Mouse (Mus musculus): ENCODE data around the gene Tepp. TPM values are rescaled to one million over a fixed set of nuclear protein-coding genes. Genes with fewer than 3 reads are reported as not detected.

Tepp gene
- total and polyA plus RNA-seq, 2 experiments from 2014 or later = not detected

GRCm38 (mm10) chr8:95323201-95323600 lies 12.8 kb downstream of the Tepp start:
- Histone ChIP-seq H3K4me1 (ENCODE audit: control insufficient read depth, insufficient read depth) (peaks cover 6% of the 10 kb centered on the region; the same call in 1 of the 2 replicates), H3K27ac (ENCODE audit: low read depth) (no peak overlapping the region), H3K36me3 (replicated peaks; ENCODE audit: control insufficient read depth, insufficient read depth, low read length) (peaks cover 27% of the 10 kb centered on the region), H3K4me2 (ENCODE audit: low read depth, low read length) (no peak overlapping the region), H3K9me3 (replicated peaks; ENCODE audit: control insufficient read depth, low read length) (no peaks in the 10 kb centered on the region), H3K4me3 (ENCODE audit: low read depth, low read length) (no peak overlapping the region), H3K27me3 (ENCODE audit: control insufficient read depth, insufficient read depth, low read length) (no peaks in the 10 kb centered on the region), H3K9ac (replicated peaks; ENCODE audit: low read depth, low read length) (no peak overlapping the region)
- 49% methylated on average over 3 of the region's 3 CpGs for WGBS
- no peak for TF ChIP-seq CTCF (IDR thresholded peaks at IDR 0.05; ENCODE audit: low read depth)
- no peak for TF ChIP-seq EP300 (IDR thresholded peaks at IDR 0.05; ENCODE audit: low read depth)
- ATAC-seq (ENCODE audit: insufficient read depth, low read depth) (no peak), DNase-seq (ENCODE audit: low spot score) (no peak)

- Histone ChIP-seq H3K4me3 (ENCODE audit: low read depth, low read length) (no peak overlapping the region), H3K27ac (ENCODE audit: low read depth) (0 out of 2 replicates have a peak overlapping the region, but pooled peaks have one; percentile 11), H3K9ac (replicated peaks; ENCODE audit: low read depth, low read length) (no peak overlapping the region), H3K27me3 (ENCODE audit: control insufficient read depth, insufficient read depth, low read length) (no peaks in the 10 kb centered on the region), H3K9me3 (replicated peaks; ENCODE audit: control insufficient read depth, low read length) (no peaks in the 10 kb centered on the region), H3K36me3 (replicated peaks; ENCODE audit: control insufficient read depth, insufficient read depth, low read length) (peaks cover 39% of the 10 kb centered on the region), H3K4me2 (ENCODE audit: low read depth, low read length) (no peak overlapping the region), H3K4me1 (ENCODE audit: control insufficient read depth, insufficient read depth) (peaks cover 6% of the 10 kb centered on the region; the same call in 1 of the 2 replicates)
- no peak for TF ChIP-seq EP300 (IDR thresholded peaks at IDR 0.05; ENCODE audit: low read depth)
- WGBS = 42% methylated on average over 5 of the region's 5 CpGs
- DNase-seq (ENCODE audit: low spot score) (no peak), ATAC-seq (ENCODE audit: insufficient read depth, low read depth) (no peak)
Observed at GRCm38 (mm10) chr8:95324646-95325045, 14.3 kb downstream of the Tepp start.

GRCm38 (mm10) chr8:95326822-95327221 lies 16.5 kb downstream of the Tepp start:
- DNase-seq (ENCODE audit: low spot score) = no peak
- peaks cover 15% of the 10 kb centered on the region for H3K4me1 ChIP-seq (ENCODE audit: control insufficient read depth, insufficient read depth)
- no peak overlapping the region for H3K27ac ChIP-seq (ENCODE audit: low read depth)
- H3K4me3 ChIP-seq (ENCODE audit: low read depth, low read length) = no peak overlapping the region
- WGBS = 59% methylated on average over 5 of the region's 5 CpGs
- no peaks in the 10 kb centered on the region for H3K27me3 ChIP-seq (ENCODE audit: control insufficient read depth, insufficient read depth, low read length)
- no peak for ATAC-seq (ENCODE audit: insufficient read depth, low read depth)
- no peaks in the 10 kb centered on the region for H3K9me3 ChIP-seq (replicated peaks; ENCODE audit: control insufficient read depth, low read length)
- TF ChIP-seq EP300 (IDR thresholded peaks at IDR 0.05; ENCODE audit: low read depth) (no peak), CTCF (IDR thresholded peaks at IDR 0.05; ENCODE audit: low read depth) (no peak)
- H3K36me3 ChIP-seq (replicated peaks; ENCODE audit: control insufficient read depth, insufficient read depth, low read length) = peaks cover 39% of the 10 kb centered on the region
- no peak overlapping the region for H3K4me2 ChIP-seq (ENCODE audit: low read depth, low read length)
- no peak overlapping the region for H3K9ac ChIP-seq (replicated peaks; ENCODE audit: low read depth, low read length)

GRCm38 (mm10) chr8:95327866-95328465 lies 17.6 kb downstream of the Tepp start:
- DNase-seq (ENCODE audit: low spot score) = no peak
- Histone ChIP-seq H3K27me3 (ENCODE audit: control insufficient read depth, insufficient read depth, low read length) (no peaks in the 10 kb centered on the region), H3K4me3 (ENCODE audit: low read depth, low read length) (no peak overlapping the region), H3K9me3 (replicated peaks; ENCODE audit: control insufficient read depth, low read length) (no peaks in the 10 kb centered on the region), H3K4me2 (ENCODE audit: low read depth, low read length) (no peak overlapping the region), H3K27ac (ENCODE audit: low read depth) (no peak overlapping the region), H3K9ac (replicated peaks; ENCODE audit: low read depth, low read length) (no peak overlapping the region), H3K36me3 (replicated peaks; ENCODE audit: control insufficient read depth, insufficient read depth, low read length) (peaks cover 39% of the 10 kb centered on the region), H3K4me1 (ENCODE audit: control insufficient read depth, insufficient read depth) (peaks cover 9% of the 10 kb centered on the region; the same call in 1 of the 2 replicates)
- no peak for TF ChIP-seq CTCF (IDR thresholded peaks at IDR 0.05; ENCODE audit: low read depth)
- TF ChIP-seq EP300 (IDR thresholded peaks at IDR 0.05; ENCODE audit: low read depth) = no peak
- WGBS = 85% methylated on average over 43 of the region's 46 CpGs
- no peak for ATAC-seq (ENCODE audit: insufficient read depth, low read depth)

- no peak for TF ChIP-seq EP300 (IDR thresholded peaks at IDR 0.05; ENCODE audit: low read depth)
- no peak for TF ChIP-seq CTCF (IDR thresholded peaks at IDR 0.05; ENCODE audit: low read depth)
- no peaks in the 10 kb centered on the region for H3K9me3 ChIP-seq (replicated peaks; ENCODE audit: control insufficient read depth, low read length)
- H3K36me3 ChIP-seq (replicated peaks; ENCODE audit: control insufficient read depth, insufficient read depth, low read length) = peaks cover 56% of the 10 kb centered on the region
- peak overlapping the region; percentile 84 for H3K4me2 ChIP-seq (ENCODE audit: low read depth, low read length)
- H3K9ac ChIP-seq (replicated peaks; ENCODE audit: low read depth, low read length) = peak overlapping the region; percentile 86
- DNase-seq (ENCODE audit: low spot score) = no peak
- H3K4me1 ChIP-seq (ENCODE audit: control insufficient read depth, insufficient read depth) = peaks cover 9% of the 10 kb centered on the region; the same call in 1 of the 2 replicates
- no peak overlapping the region for H3K27ac ChIP-seq (ENCODE audit: low read depth)
- no peaks in the 10 kb centered on the region for H3K27me3 ChIP-seq (ENCODE audit: control insufficient read depth, insufficient read depth, low read length)
- H3K4me3 ChIP-seq (ENCODE audit: low read depth, low read length) = peak overlapping the region; percentile 89
- ATAC-seq (ENCODE audit: insufficient read depth, low read depth) = no peak
- WGBS = 18% methylated on average over 1 of the region's 1 CpGs
Observed at GRCm38 (mm10) chr8:95330367-95330766, 20.0 kb downstream of the Tepp start.

All from heart, postnatal 0 days (tissue).